Mouse (Mus musculus): ENCODE results near the gene Ccdc51. TPM values are rescaled to one million over a fixed set of nuclear protein-coding genes. Genes with fewer than 3 reads are reported as not detected.

Gene Ccdc51
- polyA plus RNA-seq, 1 experiment from 2014 or later: 6.8 TPM

DNA sequence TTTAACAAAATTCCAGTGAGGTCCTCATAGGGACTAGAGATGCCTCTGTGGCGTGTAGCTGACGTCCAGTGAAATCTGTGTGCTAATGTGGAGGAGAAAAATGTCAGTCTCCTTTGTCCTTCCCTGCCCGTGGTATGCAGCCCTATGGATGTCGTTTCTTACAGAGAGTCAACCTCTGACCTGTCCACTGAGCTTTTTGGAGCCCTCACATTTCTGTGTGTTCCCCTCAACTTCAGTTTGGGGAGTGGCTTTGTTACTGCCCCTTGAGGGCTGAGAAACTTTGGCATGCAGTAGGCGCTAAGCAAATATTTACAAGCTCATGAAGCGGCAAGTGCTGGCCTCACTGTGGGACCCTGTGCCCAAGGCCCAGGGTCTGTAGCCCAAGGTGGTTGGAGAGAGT is 15.0 kb downstream of the Ccdc51 start:
- peak overlapping the region; percentile 97 for H3K27ac ChIP-seq (ENCODE audit: low read length)
- no peaks in the 10 kb centered on the region for H3K9me3 ChIP-seq (ENCODE audit: low read length)
- H3K9ac ChIP-seq (replicated peaks; ENCODE audit: low read depth): 0 out of 2 replicates have a peak overlapping the region, but pooled peaks have one; percentile 9
- peak overlapping the region; percentile 75; the same call in 1 of the 2 replicates for H3K4me3 ChIP-seq (ENCODE audit: low read depth, low read length)
- WGBS: 27% methylated on average over 6 of the region's 6 CpGs
- H3K4me1 ChIP-seq (ENCODE audit: insufficient read depth, low read depth, low read length): peaks cover 9% of the 10 kb centered on the region; the same call in 1 of the 2 replicates
- TF ChIP-seq EP300 (IDR thresholded peaks at IDR 0.05) (peak; percentile 56; the same call in 1 of the 2 replicates), CTCF (IDR thresholded peaks at IDR 0.05) (no peak)
- peak overlapping the region; percentile 74 for H3K4me2 ChIP-seq (replicated peaks; ENCODE audit: low read depth, low read length)
- H3K36me3 ChIP-seq (ENCODE audit: insufficient read depth, low read length): no peaks in the 10 kb centered on the region
- DNase-seq (ENCODE audit: low spot score) (peak; percentile 70), ATAC-seq (peak; percentile 11)
- no peaks in the 10 kb centered on the region for H3K27me3 ChIP-seq (replicated peaks; ENCODE audit: insufficient read depth, low read length)

- ATAC-seq (no peak), DNase-seq (ENCODE audit: low spot score) (peak; percentile 26)
- Histone ChIP-seq H3K4me2 (replicated peaks; ENCODE audit: low read depth, low read length) (peak overlapping the region; percentile 74), H3K9me3 (ENCODE audit: low read length) (no peaks in the 10 kb centered on the region), H3K27ac (ENCODE audit: low read length) (peak overlapping the region; percentile 97), H3K9ac (replicated peaks; ENCODE audit: low read depth) (0 out of 2 replicates have a peak overlapping the region, but pooled peaks have one; percentile 9), H3K4me3 (ENCODE audit: low read depth, low read length) (no peak overlapping the region), H3K36me3 (ENCODE audit: insufficient read depth, low read length) (no peaks in the 10 kb centered on the region), H3K27me3 (replicated peaks; ENCODE audit: insufficient read depth, low read length) (no peaks in the 10 kb centered on the region), H3K4me1 (ENCODE audit: insufficient read depth, low read depth, low read length) (peaks cover 9% of the 10 kb centered on the region; the same call in 1 of the 2 replicates)
- TF ChIP-seq EP300 (IDR thresholded peaks at IDR 0.05) (no peak), CTCF (IDR thresholded peaks at IDR 0.05) (no peak)
- 52% methylated on average over 5 of the region's 5 CpGs for WGBS
These were observed 15.5 kb downstream of the Ccdc51 start for GRCm38 (mm10) chr9:109097831-109098230.

DNA sequence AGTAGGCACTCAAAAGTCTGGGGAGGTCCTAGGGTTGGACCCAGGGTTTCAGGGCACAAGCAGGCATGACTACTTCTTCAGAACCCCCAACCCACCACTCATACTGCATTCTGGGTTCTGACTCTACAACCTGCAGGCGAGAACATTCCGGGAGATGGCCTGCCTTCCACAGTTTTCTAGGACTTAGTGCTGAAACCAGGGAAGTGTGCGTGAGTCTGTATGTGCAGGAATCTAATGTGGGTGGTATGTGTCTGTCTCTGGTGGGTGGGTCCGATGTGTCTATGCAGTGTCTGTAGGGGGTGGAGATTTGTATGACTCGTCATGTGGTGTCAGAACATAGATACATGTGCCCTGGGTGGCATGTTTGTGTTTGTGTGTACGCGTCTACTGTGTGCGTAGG is 16.1 kb downstream of the Ccdc51 start:
- Histone ChIP-seq H3K9me3 (ENCODE audit: low read length) (no peaks in the 10 kb centered on the region), H3K9ac (replicated peaks; ENCODE audit: low read depth) (no peak overlapping the region), H3K27ac (ENCODE audit: low read length) (peak overlapping the region; percentile 97), H3K4me3 (ENCODE audit: low read depth, low read length) (no peak overlapping the region), H3K4me2 (replicated peaks; ENCODE audit: low read depth, low read length) (peak overlapping the region; percentile 74; the same call in 1 of the 2 replicates), H3K4me1 (ENCODE audit: insufficient read depth, low read depth, low read length) (peaks cover 9% of the 10 kb centered on the region; the same call in 1 of the 2 replicates), H3K27me3 (replicated peaks; ENCODE audit: insufficient read depth, low read length) (no peaks in the 10 kb centered on the region), H3K36me3 (ENCODE audit: insufficient read depth, low read length) (no peaks in the 10 kb centered on the region)
- WGBS: 66% methylated on average over 8 of the region's 8 CpGs
- no peak for TF ChIP-seq CTCF (IDR thresholded peaks at IDR 0.05)
- TF ChIP-seq EP300 (IDR thresholded peaks at IDR 0.05): no peak
- ATAC-seq (no peak), DNase-seq (ENCODE audit: low spot score) (no peak)

GRCm38 (mm10) chr9:109098969-109099368 is 16.7 kb downstream of the Ccdc51 start:
- no peaks in the 10 kb centered on the region for H3K36me3 ChIP-seq (ENCODE audit: insufficient read depth, low read length)
- no peak overlapping the region for H3K9ac ChIP-seq (replicated peaks; ENCODE audit: low read depth)
- H3K27me3 ChIP-seq (replicated peaks; ENCODE audit: insufficient read depth, low read length): no peaks in the 10 kb centered on the region
- WGBS: 36% methylated on average over 5 of the region's 6 CpGs
- ATAC-seq: peak; percentile 25
- no peaks in the 10 kb centered on the region for H3K9me3 ChIP-seq (ENCODE audit: low read length)
- peaks cover 9% of the 10 kb centered on the region; the same call in 1 of the 2 replicates for H3K4me1 ChIP-seq (ENCODE audit: insufficient read depth, low read depth, low read length)
- no peak overlapping the region for H3K4me3 ChIP-seq (ENCODE audit: low read depth, low read length)
- TF ChIP-seq EP300 (IDR thresholded peaks at IDR 0.05) (no peak), CTCF (IDR thresholded peaks at IDR 0.05) (no peak)
- peak overlapping the region; percentile 97 for H3K27ac ChIP-seq (ENCODE audit: low read length)
- DNase-seq (ENCODE audit: low spot score): peak; percentile 79
- H3K4me2 ChIP-seq (replicated peaks; ENCODE audit: low read depth, low read length): no peak overlapping the region; the same call in 1 of the 2 replicates

- DNase-seq (ENCODE audit: low spot score) (no peak), ATAC-seq (no peak)
- 76% methylated on average over 20 of the region's 20 CpGs for WGBS
- H3K9me3 ChIP-seq (ENCODE audit: low read length): no peaks in the 10 kb centered on the region
- H3K27me3 ChIP-seq (replicated peaks; ENCODE audit: insufficient read depth, low read length): no peaks in the 10 kb centered on the region
- no peaks in the 10 kb centered on the region for H3K36me3 ChIP-seq (ENCODE audit: insufficient read depth, low read length)
- 0 out of 2 replicates have a peak overlapping the region, but pooled peaks have one; percentile 43 for H3K27ac ChIP-seq (ENCODE audit: low read length)
- H3K4me1 ChIP-seq (ENCODE audit: insufficient read depth, low read depth, low read length): no peaks in the 10 kb centered on the region; the same call in 1 of the 2 replicates
- H3K9ac ChIP-seq (replicated peaks; ENCODE audit: low read depth): no peak overlapping the region
- no peak overlapping the region for H3K4me2 ChIP-seq (replicated peaks; ENCODE audit: low read depth, low read length)
- TF ChIP-seq CTCF (IDR thresholded peaks at IDR 0.05) (no peak), EP300 (IDR thresholded peaks at IDR 0.05) (no peak)
- H3K4me3 ChIP-seq (ENCODE audit: low read depth, low read length): no peak overlapping the region
These were observed 18.1 kb downstream of the Ccdc51 start for GRCm38 (mm10) chr9:109100307-109100928.

GRCm38 (mm10) chr9:109101933-109102445 is 19.7 kb downstream of the Ccdc51 start:
- no peaks in the 10 kb centered on the region for H3K9me3 ChIP-seq (ENCODE audit: low read length)
- H3K4me1 ChIP-seq (ENCODE audit: insufficient read depth, low read depth, low read length): no peaks in the 10 kb centered on the region; the same call in 1 of the 2 replicates
- 88% methylated on average over 5 of the region's 5 CpGs for WGBS
- H3K27ac ChIP-seq (ENCODE audit: low read length): no peak overlapping the region
- H3K9ac ChIP-seq (replicated peaks; ENCODE audit: low read depth): no peak overlapping the region
- H3K4me3 ChIP-seq (ENCODE audit: low read depth, low read length): no peak overlapping the region
- ATAC-seq (no peak), DNase-seq (ENCODE audit: low spot score) (no peak)
- no peak overlapping the region for H3K4me2 ChIP-seq (replicated peaks; ENCODE audit: low read depth, low read length)
- TF ChIP-seq CTCF (IDR thresholded peaks at IDR 0.05): no peak
- no peak for TF ChIP-seq EP300 (IDR thresholded peaks at IDR 0.05)
- H3K27me3 ChIP-seq (replicated peaks; ENCODE audit: insufficient read depth, low read length): no peaks in the 10 kb centered on the region
- peaks cover 4% of the 10 kb centered on the region; the same call in 1 of the 2 replicates for H3K36me3 ChIP-seq (ENCODE audit: insufficient read depth, low read length)

All from lung, postnatal 0 days (tissue).